Mouse (Mus musculus): ENCODE data around the gene Ets2. TPM values are rescaled to one million over a fixed set of nuclear protein-coding genes. Genes with fewer than 3 reads are reported as not detected.

The Ets2 gene
- polyA plus RNA-seq, 2 experiments: 7.4 to 7.5 TPM

GRCm38 (mm10) chr16:95682431-95682892, 19.4 kb upstream of the Ets2 start:
- Histone ChIP-seq H3K36me3 (replicated peaks; ENCODE audit: control insufficient read depth, insufficient read depth, low read depth) (no peaks in the 10 kb centered on the region), H3K4me1 (replicated peaks; ENCODE audit: control insufficient read depth in 2 of 2, insufficient read depth in 2 of 2, low read length in 1 of 2) (no peaks in the 10 kb centered on the region; a peak in 1 of 4 replicates), H3K4me3 (ENCODE audit: insufficient read depth in 1 of 2, low read depth in 2 of 2, low read length in 2 of 2) (no peak overlapping the region), H3K9me3 (ENCODE audit: control insufficient read depth, low read length) (no peaks in the 10 kb centered on the region), H3K4me2 (ENCODE audit: low read depth) (no peak overlapping the region), H3K9ac (replicated peaks) (no peak overlapping the region), H3K27ac (no peak overlapping the region), H3K27me3 (ENCODE audit: control insufficient read depth, insufficient read depth, low read length) (no peaks in the 10 kb centered on the region)
- DNase-seq (ENCODE audit: low read depth in 3 of 3, low spot score in 3 of 3): no peak
- TF ChIP-seq EP300 (IDR thresholded peaks at IDR 0.05; ENCODE audit: low read depth): no peak
- TF ChIP-seq CTCF (IDR thresholded peaks at IDR 0.05; ENCODE audit: low read depth): no peak
- WGBS (ENCODE audit: insufficient replicate concordance): 58% methylated on average over 6 of the region's 6 CpGs
- ATAC-seq (ENCODE audit: insufficient read depth): peak; percentile 77

- H3K36me3 ChIP-seq (replicated peaks; ENCODE audit: control insufficient read depth, insufficient read depth, low read depth): no peaks in the 10 kb centered on the region
- no peaks in the 10 kb centered on the region for H3K9me3 ChIP-seq (ENCODE audit: control insufficient read depth, low read length)
- TF ChIP-seq EP300 (IDR thresholded peaks at IDR 0.05; ENCODE audit: low read depth): no peak
- TF ChIP-seq CTCF (IDR thresholded peaks at IDR 0.05; ENCODE audit: low read depth): no peak
- DNase-seq (ENCODE audit: low read depth in 3 of 3, low spot score in 3 of 3) (no peak), ATAC-seq (ENCODE audit: insufficient read depth) (no peak)
- no peak overlapping the region for H3K4me3 ChIP-seq (ENCODE audit: insufficient read depth in 1 of 2, low read depth in 2 of 2, low read length in 2 of 2)
- H3K9ac ChIP-seq (replicated peaks): no peak overlapping the region
- WGBS (ENCODE audit: insufficient replicate concordance): 31% methylated on average over 2 of the region's 2 CpGs
- H3K27me3 ChIP-seq (ENCODE audit: control insufficient read depth, insufficient read depth, low read length): no peaks in the 10 kb centered on the region
- H3K4me2 ChIP-seq (ENCODE audit: low read depth): no peak overlapping the region
- no peak overlapping the region for H3K27ac ChIP-seq
- H3K4me1 ChIP-seq (replicated peaks; ENCODE audit: control insufficient read depth in 2 of 2, insufficient read depth in 2 of 2, low read length in 1 of 2): no peaks in the 10 kb centered on the region; a peak in 1 of 4 replicates
These were observed 16.1 kb upstream of the Ets2 start for GRCm38 (mm10) chr16:95685807-95686206.

- ATAC-seq (ENCODE audit: insufficient read depth): no peak
These were observed 15.6 kb upstream of the Ets2 start for GRCm38 (mm10) chr16:95686246-95686645.

GRCm38 (mm10) chr16:95686901-95687300, 15.0 kb upstream of the Ets2 start:
- no peak overlapping the region for H3K9ac ChIP-seq (replicated peaks)
- H3K4me3 ChIP-seq (ENCODE audit: insufficient read depth in 1 of 2, low read depth in 2 of 2, low read length in 2 of 2): no peak overlapping the region
- ATAC-seq (ENCODE audit: insufficient read depth) (no peak), DNase-seq (ENCODE audit: low read depth in 3 of 3, low spot score in 3 of 3) (no peak)
- H3K27me3 ChIP-seq (ENCODE audit: control insufficient read depth, insufficient read depth, low read length): no peaks in the 10 kb centered on the region
- WGBS (ENCODE audit: insufficient replicate concordance): 68% methylated on average over 8 of the region's 8 CpGs
- no peak overlapping the region for H3K4me2 ChIP-seq (ENCODE audit: low read depth)
- TF ChIP-seq CTCF (IDR thresholded peaks at IDR 0.05; ENCODE audit: low read depth) (no peak), EP300 (IDR thresholded peaks at IDR 0.05; ENCODE audit: low read depth) (no peak)
- no peak overlapping the region for H3K27ac ChIP-seq
- H3K9me3 ChIP-seq (ENCODE audit: control insufficient read depth, low read length): no peaks in the 10 kb centered on the region
- H3K36me3 ChIP-seq (replicated peaks; ENCODE audit: control insufficient read depth, insufficient read depth, low read depth): no peaks in the 10 kb centered on the region
- H3K4me1 ChIP-seq (replicated peaks; ENCODE audit: control insufficient read depth in 2 of 2, insufficient read depth in 2 of 2, low read length in 1 of 2): no peaks in the 10 kb centered on the region; a peak in 1 of 4 replicates

More at GRCm38 (mm10) chr16:95686246-95686645, 15.6 kb upstream of the Ets2 start:
- no peak for DNase-seq (ENCODE audit: low read depth in 3 of 3, low spot score in 3 of 3)
- no peak overlapping the region for H3K27ac ChIP-seq
- no peaks in the 10 kb centered on the region for H3K27me3 ChIP-seq (ENCODE audit: control insufficient read depth, insufficient read depth, low read length)
- no peaks in the 10 kb centered on the region for H3K36me3 ChIP-seq (replicated peaks; ENCODE audit: control insufficient read depth, insufficient read depth, low read depth)
- WGBS (ENCODE audit: insufficient replicate concordance): 64% methylated on average over 6 of the region's 6 CpGs
- H3K4me3 ChIP-seq (ENCODE audit: insufficient read depth in 1 of 2, low read depth in 2 of 2, low read length in 2 of 2): no peak overlapping the region
- no peaks in the 10 kb centered on the region; a peak in 1 of 4 replicates for H3K4me1 ChIP-seq (replicated peaks; ENCODE audit: control insufficient read depth in 2 of 2, insufficient read depth in 2 of 2, low read length in 1 of 2)
- no peak for TF ChIP-seq EP300 (IDR thresholded peaks at IDR 0.05; ENCODE audit: low read depth)
- no peak for TF ChIP-seq CTCF (IDR thresholded peaks at IDR 0.05; ENCODE audit: low read depth)
- no peak overlapping the region for H3K4me2 ChIP-seq (ENCODE audit: low read depth)
- no peaks in the 10 kb centered on the region for H3K9me3 ChIP-seq (ENCODE audit: control insufficient read depth, low read length)
- H3K9ac ChIP-seq (replicated peaks): no peak overlapping the region

GRCm38 (mm10) chr16:95688010-95688409, 13.9 kb upstream of the Ets2 start:
- DNase-seq (ENCODE audit: low read depth in 3 of 3, low spot score in 3 of 3) (no peak), ATAC-seq (ENCODE audit: insufficient read depth) (no peak)
- Histone ChIP-seq H3K9me3 (ENCODE audit: control insufficient read depth, low read length) (no peaks in the 10 kb centered on the region), H3K4me1 (replicated peaks; ENCODE audit: control insufficient read depth in 2 of 2, insufficient read depth in 2 of 2, low read length in 1 of 2) (no peaks in the 10 kb centered on the region; a peak in 1 of 4 replicates), H3K4me2 (ENCODE audit: low read depth) (no peak overlapping the region), H3K36me3 (replicated peaks; ENCODE audit: control insufficient read depth, insufficient read depth, low read depth) (no peaks in the 10 kb centered on the region), H3K9ac (replicated peaks) (no peak overlapping the region), H3K4me3 (ENCODE audit: insufficient read depth in 1 of 2, low read depth in 2 of 2, low read length in 2 of 2) (no peak overlapping the region), H3K27me3 (ENCODE audit: control insufficient read depth, insufficient read depth, low read length) (no peaks in the 10 kb centered on the region), H3K27ac (no peak overlapping the region)
- 62% methylated on average over 4 of the region's 4 CpGs for WGBS (ENCODE audit: insufficient replicate concordance)
- TF ChIP-seq CTCF (IDR thresholded peaks at IDR 0.05; ENCODE audit: low read depth) (peak; percentile 29; the same call in 1 of the 2 replicates), EP300 (IDR thresholded peaks at IDR 0.05; ENCODE audit: low read depth) (no peak)
